Mouse (Mus musculus) liver, embryonic 12.5 days (tissue): Measurements from ENCODE around the gene Hnf4a. TPM values are rescaled to one million over a fixed set of nuclear protein-coding genes. Genes with fewer than 3 reads are reported as not detected.

Source experiments
- ATAC-seq: fragments of 200-750 bp; cut with Nextera tagmentation; 2 replicates; pipeline ENCODE4 v1.8.0; 2017; ENCODE audit warnings: moderate number of reproducible peaks, mild to moderate bottlenecking, moderate library complexity
- H3K27ac ChIP-seq: fragments of 300-500 bp; sonication (generic); 2 replicates; pipeline ENCODE4 v1.5.1; 2016; ENCODE audit warnings: mild to moderate bottlenecking
- H3K27me3 ChIP-seq: fragments of 300-500 bp; sonication (generic); replicated peaks from 2 replicates; pipeline ENCODE4 v1.6.1; 2016; ENCODE audit warnings: mild to moderate bottlenecking, moderate library complexity
- H3K36me3 ChIP-seq: fragments of 300-500 bp; sonication (generic); 2 replicates; pipeline ENCODE4 v1.6.1; 2016; ENCODE audit warnings: mild to moderate bottlenecking, moderate library complexity
- H3K4me1 ChIP-seq: fragments of 300-500 bp; sonication (generic); 2 replicates; pipeline ENCODE4 v1.6.1; 2016
- H3K4me2 ChIP-seq: fragments of 300-500 bp; sonication (generic); 2 replicates; pipeline ENCODE4 v1.6.1; 2016; ENCODE audit warnings: mild to moderate bottlenecking, moderate library complexity
- H3K4me3 ChIP-seq: fragments of 300-500 bp; sonication (generic); 2 replicates; pipeline ENCODE4 v1.5.1; 2016; ENCODE audit warnings: mild to moderate bottlenecking, moderate library complexity
- H3K9ac ChIP-seq: fragments of 300-500 bp; sonication (generic); 2 replicates; pipeline ENCODE4 v1.6.1; 2016; ENCODE audit warnings: mild to moderate bottlenecking, moderate library complexity
- H3K9me3 ChIP-seq: fragments of 300-500 bp; sonication (generic); replicated peaks from 2 replicates; pipeline ENCODE4 v1.6.1; 2016; ENCODE audit warnings: mild to moderate bottlenecking, moderate library complexity
- WGBS: fragments of 180-500 bp; shearing (Covaris S2); methylation state at CpG from one replicate; pipeline ENCODE4 v1.1.7; 2016; ENCODE audit not compliant: insufficient replicate concordance; 5-methylcytosine and 5-hydroxymethylcytosine counted together
- polyA plus RNA-seq: library from polyadenylated mRNA; unstranded; fragments of >200 nt; fragmentation: Nextera tagmentation; extraction: Ambion mirVana; gene quantifications from 2 replicates; pipeline ENCODE4 v1.2.1, GENCODE M21; 2016

Gene Hnf4a
- polyA plus RNA-seq, 1 experiment from 2014 or later, result 15.4 TPM

DNA sequence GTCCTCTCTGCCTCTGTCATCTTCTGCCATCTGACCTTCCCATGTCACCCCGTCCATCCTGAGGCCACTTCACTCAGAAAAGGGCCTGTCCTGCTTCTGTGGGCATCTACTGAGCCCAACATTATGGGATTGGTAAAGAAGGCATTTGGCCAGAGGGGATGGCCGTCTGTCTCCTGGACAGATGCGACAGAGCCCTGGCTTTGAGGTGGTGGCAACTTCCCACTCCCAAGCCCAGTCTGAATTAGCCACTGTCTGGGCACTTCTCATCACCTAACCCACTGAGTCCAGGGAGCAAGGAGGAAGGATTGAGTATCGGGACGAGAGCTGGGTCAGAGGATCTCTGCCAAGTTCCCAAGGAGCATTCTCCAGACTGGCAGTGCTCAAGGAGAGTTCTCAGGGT lies 14.6 kb upstream of the Hnf4a start, which contains the start of gene R3hdml:
Gene R3hdml (plus strand): TSS at position 301 of the 400 bp plus-strand sequence.
- WGBS, result 58% methylated on average over 5 of the region's 5 CpGs

DNA sequence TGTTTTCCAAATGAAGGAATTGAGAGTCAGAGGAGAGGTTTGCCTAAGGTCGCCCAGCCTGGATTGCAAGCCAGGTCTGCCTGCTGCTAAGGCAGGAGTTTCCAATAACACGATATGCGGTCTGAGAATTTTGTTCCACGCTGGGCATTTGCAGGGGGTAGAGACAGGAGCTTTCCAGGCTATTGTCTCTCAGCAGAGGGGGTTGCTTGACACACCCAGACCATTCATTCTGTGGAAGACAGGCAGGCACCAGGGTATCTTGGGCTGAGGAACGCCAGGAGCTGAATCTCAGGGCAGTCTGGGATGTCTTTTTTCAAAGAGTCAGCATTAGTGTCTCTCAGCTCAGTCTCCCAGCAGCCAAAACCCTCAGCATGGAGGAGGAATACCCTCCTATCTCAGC lies 13.6 kb upstream of the Hnf4a start:
- Histone ChIP-seq H3K4me3 (no peak overlapping the region), H3K27me3 (peaks cover 24% of the 10 kb centered on the region), H3K4me1 (no peaks in the 10 kb centered on the region), H3K9ac (no peak overlapping the region), H3K36me3 (no peaks in the 10 kb centered on the region), H3K27ac (no peak overlapping the region), H3K9me3 (no peaks in the 10 kb centered on the region), H3K4me2 (no peak overlapping the region)
- WGBS, result 40% methylated on average over 5 of the region's 5 CpGs
- no peak for ATAC-seq

More for the DNA sequence above, 14.6 kb upstream of the Hnf4a start, which contains the start of gene R3hdml:
- H3K4me3 ChIP-seq, result no peak within 1 kb of the TSS
- no peak for ATAC-seq
- no peak within 1 kb of the TSS for H3K4me2 ChIP-seq
- no peak within 1 kb of the TSS for H3K27ac ChIP-seq
- no peaks in the 10 kb centered on the region for H3K9me3 ChIP-seq
- peaks cover 24% of the 10 kb centered on the region for H3K27me3 ChIP-seq
- no peaks in the 10 kb centered on the region for H3K36me3 ChIP-seq
- H3K9ac ChIP-seq, result no peak within 1 kb of the TSS
- no peaks in the 10 kb centered on the region for H3K4me1 ChIP-seq

DNA sequence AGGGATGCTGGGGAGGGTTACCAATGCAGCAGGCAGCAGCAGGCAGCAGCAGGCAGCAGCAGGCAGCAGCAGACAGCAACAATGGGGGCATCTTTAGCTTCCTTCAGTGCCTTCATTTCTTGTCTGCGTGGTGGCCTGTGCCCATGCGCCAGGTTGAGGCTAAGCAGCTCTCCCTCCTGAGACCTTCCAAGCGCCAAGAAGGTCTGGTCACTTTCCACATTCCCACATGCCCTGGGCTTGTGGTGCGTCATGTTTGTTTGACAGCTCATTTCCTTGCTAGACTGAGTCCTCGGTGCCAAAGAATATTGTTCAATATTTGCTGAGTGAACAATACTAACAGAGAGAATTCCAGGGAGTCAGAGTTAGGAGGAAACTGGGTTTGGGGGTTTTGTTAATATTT lies 12.6 kb upstream of the Hnf4a start:
- Histone ChIP-seq H3K36me3 (no peaks in the 10 kb centered on the region), H3K4me1 (no peaks in the 10 kb centered on the region), H3K4me2 (no peak overlapping the region), H3K4me3 (no peak overlapping the region), H3K9me3 (no peaks in the 10 kb centered on the region), H3K27ac (no peak overlapping the region), H3K9ac (no peak overlapping the region), H3K27me3 (peaks cover 24% of the 10 kb centered on the region)
- ATAC-seq, result no peak
- 28% methylated on average over 5 of the region's 5 CpGs for WGBS

DNA sequence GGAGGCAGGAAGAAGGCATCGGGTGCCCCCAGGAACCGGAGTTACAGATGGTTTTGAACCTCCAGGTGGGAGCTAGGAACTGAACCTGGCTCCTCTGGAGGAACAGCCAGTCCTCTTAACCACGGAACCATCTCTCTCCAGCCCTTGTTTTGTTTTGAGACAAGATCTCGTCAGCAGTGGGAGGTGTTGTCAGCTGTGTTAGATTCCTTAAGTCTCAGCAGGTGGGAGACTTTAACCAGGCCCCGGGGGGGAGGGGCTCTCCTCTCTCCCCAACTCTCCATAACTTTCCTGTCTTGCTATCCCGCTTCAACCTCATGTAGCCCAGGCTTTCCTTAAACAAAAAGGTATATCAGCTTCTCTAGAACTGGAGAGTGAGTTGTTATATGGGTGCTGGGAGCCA lies 12.2 kb upstream of the Hnf4a start:
- Histone ChIP-seq H3K9ac (no peak overlapping the region), H3K27ac (no peak overlapping the region), H3K4me1 (no peaks in the 10 kb centered on the region), H3K9me3 (no peaks in the 10 kb centered on the region), H3K27me3 (peaks cover 24% of the 10 kb centered on the region), H3K4me2 (no peak overlapping the region), H3K4me3 (no peak overlapping the region), H3K36me3 (no peaks in the 10 kb centered on the region)
- WGBS, result 23% methylated on average over 6 of the region's 6 CpGs
- ATAC-seq, result no peak

DNA sequence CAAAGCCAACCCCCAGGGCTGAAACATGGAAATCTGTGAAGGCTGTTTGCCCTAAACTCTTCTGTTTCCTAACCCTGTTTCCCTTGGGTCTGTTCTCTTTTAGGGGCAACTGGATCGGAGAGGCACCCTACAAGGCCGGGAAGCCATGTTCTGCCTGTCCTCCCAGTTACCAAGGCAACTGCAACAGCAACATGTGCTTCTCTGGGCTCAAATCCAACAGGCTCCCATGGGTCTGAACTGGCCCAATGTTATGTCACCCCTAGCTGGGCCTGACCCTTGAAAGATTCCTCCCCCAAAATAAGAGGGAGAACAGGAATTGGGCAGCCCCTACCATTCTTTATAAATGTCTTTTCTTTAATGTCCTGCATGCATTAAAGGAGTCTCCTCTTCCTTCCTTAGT lies 4.4 kb upstream of the Hnf4a start:
- 63% methylated on average over 2 of the region's 2 CpGs for WGBS
- Histone ChIP-seq H3K4me3 (no peak overlapping the region), H3K36me3 (no peaks in the 10 kb centered on the region), H3K9ac (no peak overlapping the region), H3K9me3 (no peaks in the 10 kb centered on the region), H3K27ac (no peak overlapping the region), H3K4me2 (no peak overlapping the region), H3K4me1 (no peaks in the 10 kb centered on the region), H3K27me3 (0 out of 2 replicates have a peak, but pooled peaks cover 3% of the 10 kb centered on the region)
- ATAC-seq, result no peak

DNA sequence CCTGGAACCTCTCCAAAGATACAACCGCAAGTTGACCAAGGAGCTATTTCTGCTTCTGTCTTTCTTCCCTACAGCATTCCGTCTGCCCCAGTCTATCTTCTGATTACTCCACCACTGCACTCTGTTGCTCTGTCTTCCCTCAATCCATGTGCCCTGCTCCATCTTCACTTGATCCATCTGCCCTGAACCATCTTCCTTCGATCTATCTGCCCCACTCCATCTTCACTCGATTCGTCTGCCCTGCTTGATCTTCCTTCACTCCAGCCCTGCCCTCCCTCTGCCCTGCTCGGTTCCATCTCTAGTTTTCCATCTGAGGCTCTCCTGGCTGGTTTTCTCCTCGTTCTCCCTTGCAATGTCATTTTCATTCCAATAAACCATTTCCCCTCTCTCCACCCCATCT lies 3.4 kb upstream of the Hnf4a start:
- ATAC-seq, result no peak

DNA sequence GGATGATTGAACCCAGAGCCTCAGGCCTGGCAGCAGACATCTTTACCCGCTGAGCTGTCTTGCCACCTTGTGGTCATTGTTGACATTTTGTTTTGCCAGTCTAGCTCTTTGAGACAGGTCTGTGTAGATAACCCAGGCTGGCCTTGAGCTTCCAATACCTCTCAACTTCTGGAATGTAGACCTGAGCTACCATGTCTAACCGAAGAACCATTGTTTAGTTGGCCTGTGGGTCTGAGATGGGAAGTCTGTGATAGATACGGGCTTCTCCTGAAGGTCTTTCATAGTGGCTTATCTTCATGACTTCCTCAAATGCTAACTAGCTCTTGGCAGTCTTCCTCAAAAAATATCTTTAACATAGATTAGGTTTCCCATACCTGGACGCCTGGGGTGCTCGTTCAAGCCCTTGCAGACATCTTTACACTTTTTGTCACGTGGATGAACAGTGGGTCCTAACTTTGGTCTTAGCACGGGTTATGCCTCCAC lies 19.2 kb downstream of the Hnf4a start:
- Histone ChIP-seq H3K27ac (no peak overlapping the region), H3K4me3 (no peak overlapping the region), H3K27me3 (0 out of 2 replicates have a peak, but pooled peaks cover 7% of the 10 kb centered on the region), H3K4me1 (no peaks in the 10 kb centered on the region), H3K36me3 (no peaks in the 10 kb centered on the region), H3K9ac (no peak overlapping the region), H3K9me3 (no peaks in the 10 kb centered on the region), H3K4me2 (no peak overlapping the region)
- ATAC-seq, result no peak
- WGBS, result 45% methylated on average over 7 of the region's 7 CpGs

More for the DNA sequence above, 3.4 kb upstream of the Hnf4a start:
- Histone ChIP-seq H3K9ac (no peak overlapping the region), H3K4me2 (no peak overlapping the region), H3K27ac (no peak overlapping the region), H3K4me3 (no peak overlapping the region), H3K36me3 (no peaks in the 10 kb centered on the region), H3K27me3 (0 out of 2 replicates have a peak, but pooled peaks cover 3% of the 10 kb centered on the region), H3K4me1 (no peaks in the 10 kb centered on the region), H3K9me3 (no peaks in the 10 kb centered on the region)
- 59% methylated on average over 7 of the region's 7 CpGs for WGBS

DNA sequence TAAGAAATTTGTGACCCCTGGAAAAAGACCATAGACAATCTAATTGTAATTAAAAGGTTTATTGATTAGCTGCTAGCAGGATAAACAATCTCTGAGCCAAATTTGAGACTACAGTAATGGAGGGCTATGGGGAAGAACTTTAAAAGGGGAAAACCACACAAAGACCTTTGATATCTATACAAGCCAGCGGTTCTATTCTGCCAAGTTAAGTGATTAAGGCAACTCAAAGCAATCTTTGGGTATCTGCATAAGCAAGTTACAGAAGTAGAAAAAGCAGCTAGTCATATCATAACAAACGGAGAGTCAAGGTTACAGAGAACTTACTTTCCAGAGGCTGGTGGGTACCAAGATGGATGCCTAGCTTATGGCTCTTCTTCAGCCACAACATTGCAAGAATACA lies 20.9 kb downstream of the Hnf4a start:
- H3K27me3 ChIP-seq, result 0 out of 2 replicates have a peak, but pooled peaks cover 7% of the 10 kb centered on the region
- H3K27ac ChIP-seq, result no peak overlapping the region
- no peak overlapping the region for H3K4me3 ChIP-seq

DNA sequence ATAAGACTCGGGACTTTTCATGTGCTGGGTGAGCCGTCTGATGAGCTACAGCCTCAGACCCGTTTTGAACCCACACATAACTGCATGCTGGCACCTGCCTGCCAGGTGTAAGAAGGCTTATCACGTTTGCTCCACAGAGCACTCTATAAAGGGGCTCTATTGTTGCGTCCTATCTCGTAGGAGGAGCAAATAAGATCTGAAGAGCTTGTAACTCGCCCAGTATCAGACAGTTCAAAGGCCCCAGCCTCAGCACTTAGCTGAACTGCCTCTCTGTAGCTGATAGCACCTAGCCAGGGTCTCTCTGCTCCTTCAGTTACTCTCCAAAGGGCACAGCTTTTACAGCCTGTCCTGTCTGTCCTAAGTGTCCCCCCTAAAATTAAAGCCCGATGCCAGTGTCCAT lies 23.8 kb downstream of the Hnf4a start:
- Histone ChIP-seq H3K4me2 (no peak overlapping the region), H3K27ac (no peak overlapping the region), H3K36me3 (no peaks in the 10 kb centered on the region), H3K9me3 (no peaks in the 10 kb centered on the region), H3K27me3 (peaks cover 7% of the 10 kb centered on the region; the same call in 1 of the 2 replicates), H3K4me3 (no peak overlapping the region), H3K9ac (no peak overlapping the region), H3K4me1 (peaks cover 5% of the 10 kb centered on the region)
- ATAC-seq, result no peak
- WGBS, result 38% methylated on average over 8 of the region's 8 CpGs

More for the DNA sequence above, 20.9 kb downstream of the Hnf4a start:
- Histone ChIP-seq H3K9me3 (no peaks in the 10 kb centered on the region), H3K4me1 (no peaks in the 10 kb centered on the region), H3K36me3 (no peaks in the 10 kb centered on the region), H3K9ac (no peak overlapping the region), H3K4me2 (no peak overlapping the region)
- 45% methylated on average over 2 of the region's 2 CpGs for WGBS
- ATAC-seq, result no peak

DNA sequence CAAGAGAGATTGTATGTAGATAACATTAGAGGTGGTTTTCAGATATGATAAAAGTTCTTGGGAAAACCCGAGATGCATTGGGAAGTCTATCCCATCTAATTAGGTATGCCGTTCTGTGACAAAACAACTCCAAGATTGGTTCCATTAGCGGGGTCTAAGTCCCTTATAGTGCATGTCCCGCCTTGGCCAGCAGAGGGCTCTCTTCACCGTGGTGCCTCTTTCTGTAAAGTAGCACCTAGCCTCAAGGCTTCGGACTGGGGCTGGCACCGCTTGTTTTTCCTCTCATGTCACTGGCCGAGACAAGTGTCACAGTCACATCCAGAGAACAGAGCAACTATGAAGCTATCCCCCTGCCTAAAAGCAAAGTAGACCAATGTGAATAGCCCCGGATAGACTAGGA lies 25.3 kb downstream of the Hnf4a start:
- H3K4me3 ChIP-seq, result no peak overlapping the region
- ATAC-seq, result no peak
- peaks cover 13% of the 10 kb centered on the region for H3K27me3 ChIP-seq
- 13% methylated on average over 9 of the region's 9 CpGs for WGBS
- H3K4me1 ChIP-seq, result peaks cover 6% of the 10 kb centered on the region
- no peak overlapping the region for H3K4me2 ChIP-seq
- H3K9me3 ChIP-seq, result no peaks in the 10 kb centered on the region
- no peaks in the 10 kb centered on the region for H3K36me3 ChIP-seq
- H3K9ac ChIP-seq, result no peak overlapping the region
- H3K27ac ChIP-seq, result no peak overlapping the region

DNA sequence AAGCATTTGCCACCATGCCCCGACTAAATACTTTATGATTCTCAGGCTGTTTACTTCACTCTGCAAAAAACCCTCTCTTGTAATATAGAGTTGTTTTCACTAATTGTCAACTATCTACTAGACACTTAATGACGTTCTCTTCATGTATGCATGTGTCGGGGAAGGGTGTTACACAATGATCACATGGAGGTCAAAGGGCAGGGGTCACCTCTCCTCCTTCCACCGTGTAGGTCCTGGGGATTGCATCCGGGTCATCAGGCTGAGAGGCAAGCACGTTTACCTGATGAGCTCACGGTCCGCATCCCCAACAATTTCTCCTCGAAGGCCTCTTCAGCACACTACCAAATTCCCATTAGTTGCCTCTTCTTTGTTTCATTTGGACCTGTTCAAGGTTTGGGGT lies 26.6 kb downstream of the Hnf4a start:
- ATAC-seq, result no peak
- Histone ChIP-seq H3K36me3 (no peaks in the 10 kb centered on the region), H3K4me2 (no peak overlapping the region), H3K4me3 (no peak overlapping the region), H3K9ac (no peak overlapping the region), H3K27me3 (peaks cover 18% of the 10 kb centered on the region), H3K4me1 (peaks cover 12% of the 10 kb centered on the region), H3K9me3 (no peaks in the 10 kb centered on the region), H3K27ac (no peak overlapping the region)
- 71% methylated on average over 9 of the region's 9 CpGs for WGBS

DNA sequence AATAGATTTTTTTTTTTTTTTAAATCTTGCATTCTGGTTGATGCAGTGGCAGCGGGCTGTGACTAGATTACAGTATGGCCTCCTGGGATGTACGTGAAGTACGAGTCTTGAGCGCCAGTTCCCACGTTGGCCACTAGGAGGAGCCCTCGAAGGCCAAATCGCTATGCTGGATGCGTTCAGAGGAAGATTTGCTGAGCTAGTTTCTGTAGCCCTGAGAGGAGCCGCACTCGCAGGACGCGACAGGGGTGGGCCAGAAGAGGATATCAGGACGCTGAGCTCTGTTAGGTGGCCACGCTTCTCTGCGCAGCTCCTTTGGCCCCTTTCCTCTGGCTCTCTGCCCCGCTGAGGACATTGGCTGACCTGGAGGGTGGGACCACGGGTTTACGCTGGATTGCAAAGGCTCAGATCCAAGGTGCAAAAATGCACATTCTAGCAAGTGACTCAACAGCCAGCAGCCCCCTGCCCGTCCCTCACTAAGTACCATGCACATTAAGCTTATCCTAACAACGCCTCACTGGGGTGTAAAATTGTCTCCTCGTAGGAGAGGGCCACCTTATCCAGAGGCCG lies 28.4 kb downstream of the Hnf4a start:
- Histone ChIP-seq H3K27ac (no peak overlapping the region), H3K4me1 (peaks cover 14% of the 10 kb centered on the region), H3K27me3 (peaks cover 17% of the 10 kb centered on the region), H3K4me2 (peak overlapping the region; percentile 62), H3K36me3 (no peaks in the 10 kb centered on the region), H3K4me3 (0 out of 2 replicates have a peak overlapping the region, but pooled peaks have one; percentile 18), H3K9ac (no peak overlapping the region), H3K9me3 (no peaks in the 10 kb centered on the region)
- peak; percentile 43; the same call in 1 of the 2 replicates for ATAC-seq
- 7% methylated on average over 22 of the region's 22 CpGs for WGBS

DNA sequence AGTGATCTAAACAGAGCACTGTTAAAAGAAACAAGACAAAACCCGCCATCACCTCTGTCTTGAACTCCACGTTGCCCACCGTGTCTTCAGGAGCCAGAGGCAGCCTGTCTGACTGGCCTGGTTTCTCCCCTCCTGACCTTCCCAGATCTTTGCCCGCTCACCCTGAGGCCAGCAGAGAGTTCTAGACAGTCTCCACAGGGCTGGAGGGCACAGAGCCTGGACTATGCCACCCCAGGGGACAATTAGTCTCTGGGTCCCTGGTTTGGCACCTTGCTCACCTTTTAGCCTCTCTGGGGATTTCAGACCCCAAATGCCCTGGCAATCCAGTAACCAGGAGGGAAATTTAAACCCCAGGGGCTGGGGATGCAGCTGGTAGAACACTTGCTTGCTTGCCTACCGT lies 30.8 kb downstream of the Hnf4a start:
- H3K4me2 ChIP-seq, result no peak overlapping the region
- H3K27ac ChIP-seq, result peak overlapping the region; percentile 32; the same call in 1 of the 2 replicates
- no peak overlapping the region for H3K9ac ChIP-seq
- ATAC-seq, result no peak
- H3K27me3 ChIP-seq, result peaks cover 14% of the 10 kb centered on the region
- WGBS, result 64% methylated on average over 5 of the region's 5 CpGs
- no peaks in the 10 kb centered on the region for H3K9me3 ChIP-seq
- H3K36me3 ChIP-seq, result no peaks in the 10 kb centered on the region
- H3K4me1 ChIP-seq, result peaks cover 32% of the 10 kb centered on the region
- no peak overlapping the region for H3K4me3 ChIP-seq
